Mouse (Mus musculus) lung, postnatal 25 days (tissue): Measurements from ENCODE around the gene Rhbdd1.
A peak's percentile ranks its signal among the peaks of the same experiment; 100 is the strongest.

Experiments
- DNase-seq: peaks from one replicate; pipeline ENCODE4 v3.0.0; 2022; ENCODE audit warnings: low spot score

The Rhbdd1 gene

GRCm38 (mm10) chr1:82364468-82364867, 48.2 kb downstream of the Rhbdd1 start:
- DNase-seq: no peak

GRCm38 (mm10) chr1:82371636-82372428, 55.6 kb downstream of the Rhbdd1 start:
- DNase-seq: no peak

DNA sequence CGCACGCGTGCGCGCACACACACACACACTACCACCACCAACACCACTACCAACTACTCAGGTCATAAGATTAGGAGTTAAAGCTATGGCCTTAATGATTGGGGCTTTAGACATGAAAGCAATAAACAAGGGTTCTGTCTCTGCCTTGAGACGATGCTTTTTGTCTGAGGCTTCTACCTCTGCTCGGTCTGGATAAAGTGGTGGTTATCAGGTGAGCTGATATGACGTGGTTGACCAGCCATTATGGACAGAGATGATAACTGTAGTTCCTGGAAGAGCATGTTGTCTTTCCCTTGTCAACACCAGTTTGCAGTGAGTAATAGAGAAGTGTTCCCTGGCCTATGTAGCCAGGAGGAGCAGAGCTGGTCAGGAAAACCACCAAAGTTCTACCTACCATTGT, 57.7 kb downstream of the Rhbdd1 start:
- DNase-seq: no peak

- DNase-seq: no peak
Observed at GRCm38 (mm10) chr1:82374831-82375358, 58.6 kb downstream of the Rhbdd1 start.

GRCm38 (mm10) chr1:82375452-82375851, 59.2 kb downstream of the Rhbdd1 start:
- no peak for DNase-seq

DNA sequence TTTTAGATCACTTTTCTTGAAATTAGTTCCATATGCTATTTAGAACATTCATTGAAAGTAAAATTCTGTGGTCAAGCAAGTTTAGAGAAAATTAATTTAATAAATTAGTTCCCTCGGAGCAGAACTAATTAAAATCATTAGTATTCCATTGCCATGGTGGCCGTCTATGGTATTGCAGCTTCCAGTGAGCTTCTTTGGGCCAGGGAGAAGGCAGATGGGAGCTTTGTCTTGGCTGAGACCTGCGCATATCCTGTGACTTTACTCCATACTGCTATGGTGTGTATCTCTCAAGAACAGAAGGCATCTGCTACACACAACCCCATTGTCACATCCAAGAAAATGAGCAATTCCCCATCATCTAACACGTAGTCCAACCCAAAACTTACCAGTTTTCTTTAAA, 65.7 kb downstream of the Rhbdd1 start:
- no peak for DNase-seq

GRCm38 (mm10) chr1:82384106-82384505, 67.9 kb downstream of the Rhbdd1 start:
- no peak for DNase-seq

GRCm38 (mm10) chr1:82385054-82385453, 68.8 kb downstream of the Rhbdd1 start:
- no peak for DNase-seq

- DNase-seq: no peak
Observed at GRCm38 (mm10) chr1:82385827-82386230, 69.6 kb downstream of the Rhbdd1 start.

GRCm38 (mm10) chr1:82386814-82387771, 70.8 kb downstream of the Rhbdd1 start:
- DNase-seq: no peak

- DNase-seq: no peak
Observed at GRCm38 (mm10) chr1:82389371-82389770, 73.1 kb downstream of the Rhbdd1 start.

- DNase-seq: no peak
Observed at GRCm38 (mm10) chr1:82395371-82395770, 79.1 kb downstream of the Rhbdd1 start.

DNA sequence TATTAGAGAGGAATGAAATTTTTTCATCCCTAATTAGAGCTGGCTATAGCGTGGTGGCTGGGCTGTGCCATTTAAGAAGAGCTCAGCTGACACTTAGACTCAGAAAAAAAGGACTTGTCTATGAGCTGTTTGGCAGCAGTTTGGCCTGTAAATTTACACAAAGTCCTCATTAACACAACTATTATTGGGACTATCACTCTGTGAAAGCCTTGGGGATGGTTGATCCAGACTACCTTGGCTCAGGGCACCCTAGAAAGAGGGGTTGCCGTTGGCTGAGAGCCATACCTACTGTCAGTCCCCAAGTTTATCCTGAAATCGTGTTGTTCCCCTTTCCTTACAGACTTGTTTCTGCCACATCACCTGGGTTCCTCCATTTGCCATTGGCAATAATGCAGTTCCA, 91.5 kb downstream of the Rhbdd1 start:
- DNase-seq: no peak

DNA sequence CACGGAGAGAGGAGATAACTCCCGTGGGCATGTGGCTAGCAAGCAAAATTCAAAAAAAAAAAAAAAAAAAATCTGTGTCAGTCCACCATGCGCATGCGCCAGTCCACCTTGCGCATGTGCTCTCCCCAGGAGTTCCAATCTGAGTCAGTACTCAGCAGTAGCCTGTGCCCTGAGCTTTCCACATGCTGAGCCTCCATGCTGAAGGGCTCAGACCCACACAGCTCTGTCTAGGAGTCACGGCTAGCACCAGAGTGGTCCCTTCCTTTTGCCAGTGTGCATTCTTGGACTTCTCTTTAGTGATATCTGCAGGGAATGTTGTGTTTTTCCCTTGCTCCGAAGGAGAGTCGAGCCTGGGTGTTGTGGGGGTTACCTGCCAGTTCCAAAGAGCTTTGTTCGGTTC, 93.0 kb downstream of the Rhbdd1 start:
- DNase-seq: no peak

DNA sequence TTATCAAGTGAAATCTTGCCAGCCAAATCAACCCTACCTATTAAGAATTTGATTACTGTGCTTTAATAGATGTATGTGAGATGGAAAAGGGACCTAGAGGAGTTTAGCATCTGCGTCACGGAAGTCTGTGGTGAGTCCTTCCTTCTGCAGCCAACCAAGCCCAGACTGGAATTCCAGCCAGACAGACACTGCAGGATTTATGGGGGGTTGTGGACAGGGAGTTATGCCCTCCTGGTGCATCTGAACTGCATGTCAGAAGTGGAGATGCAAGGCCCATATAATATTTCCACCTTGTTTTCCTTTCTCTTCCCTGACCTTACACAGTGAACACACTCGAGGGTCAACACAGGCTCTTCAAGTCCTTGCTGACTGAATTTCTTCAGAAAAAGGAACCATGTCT, 94.3 kb downstream of the Rhbdd1 start:
- DNase-seq: no peak

DNA sequence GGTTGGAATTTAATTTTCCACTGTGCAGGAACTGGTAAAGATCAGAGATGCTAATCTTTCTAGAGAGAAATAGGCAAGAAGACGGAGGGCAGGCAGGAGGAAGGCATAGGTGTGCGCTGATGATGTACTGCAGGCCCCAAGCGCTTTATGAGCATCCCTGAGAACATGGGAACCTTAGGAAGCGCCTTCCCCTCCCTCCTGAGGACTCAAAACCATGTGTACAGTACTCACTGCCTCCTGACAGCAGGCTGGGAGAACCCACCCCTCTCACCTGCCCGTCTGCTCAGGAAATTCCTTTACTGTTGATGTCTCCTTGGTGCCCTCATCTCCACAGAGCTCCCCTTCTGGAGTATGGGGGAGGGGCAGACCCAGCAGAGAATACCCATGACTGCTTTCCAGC, 95.3 kb downstream of the Rhbdd1 start:
- DNase-seq: no peak

GRCm38 (mm10) chr1:82412085-82412484, 95.8 kb downstream of the Rhbdd1 start:
- no peak for DNase-seq

DNA sequence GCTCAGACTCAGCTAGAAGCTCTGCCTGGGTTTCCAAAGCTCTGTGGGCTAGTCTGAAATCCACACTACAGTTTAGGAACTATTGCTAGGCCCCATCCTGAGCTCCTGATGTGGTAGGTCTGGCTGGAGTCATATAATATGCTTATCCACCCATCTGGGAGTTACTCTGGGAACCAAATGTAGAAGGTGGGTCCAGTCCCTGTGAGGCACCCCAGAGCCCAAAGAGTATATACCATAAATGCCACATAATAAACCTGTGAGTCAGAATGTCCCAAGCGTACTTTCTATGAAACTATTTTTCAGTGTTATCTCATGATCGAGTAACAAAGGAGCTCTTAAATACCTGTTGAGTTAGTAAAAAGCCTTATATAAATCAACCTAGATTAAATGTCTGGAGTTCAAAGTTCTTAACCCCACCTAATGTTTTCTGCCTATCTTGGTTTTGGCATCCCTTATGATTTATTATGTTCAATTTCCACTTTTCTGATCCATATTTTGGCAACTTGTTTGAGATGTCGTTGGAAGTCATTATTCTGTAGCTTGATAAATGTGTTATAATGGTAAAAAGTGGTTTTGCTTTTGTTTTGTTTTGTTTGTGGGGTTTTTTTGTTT, 98.3 kb downstream of the Rhbdd1 start:
- no peak for DNase-seq

DNA sequence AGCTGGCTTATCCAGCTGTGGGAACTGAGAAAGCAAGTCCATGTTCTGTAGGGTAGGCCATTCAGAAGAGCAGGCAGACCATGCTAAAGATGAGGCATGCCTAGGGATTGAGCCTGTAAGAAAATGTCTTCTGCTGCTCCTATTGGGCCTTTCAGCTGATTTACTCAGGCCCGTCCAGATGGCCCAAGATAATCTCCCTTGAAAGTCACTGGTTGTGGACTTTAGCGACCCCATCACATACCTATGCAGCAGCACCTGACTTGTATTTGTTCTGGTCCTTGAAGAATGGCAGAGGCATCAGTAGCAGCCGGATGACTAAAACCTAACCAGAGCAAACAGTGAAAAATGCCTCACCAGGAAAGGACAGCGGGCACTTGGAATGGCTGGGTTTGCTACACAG, 99.4 kb downstream of the Rhbdd1 start:
- no peak for DNase-seq

GRCm38 (mm10) chr1:82427729-82428128, 111.5 kb downstream of the Rhbdd1 start:
- no peak for DNase-seq

- DNase-seq: peak; percentile 79
Observed at GRCm38 (mm10) chr1:82429061-82429460, 112.8 kb downstream of the Rhbdd1 start.

DNA sequence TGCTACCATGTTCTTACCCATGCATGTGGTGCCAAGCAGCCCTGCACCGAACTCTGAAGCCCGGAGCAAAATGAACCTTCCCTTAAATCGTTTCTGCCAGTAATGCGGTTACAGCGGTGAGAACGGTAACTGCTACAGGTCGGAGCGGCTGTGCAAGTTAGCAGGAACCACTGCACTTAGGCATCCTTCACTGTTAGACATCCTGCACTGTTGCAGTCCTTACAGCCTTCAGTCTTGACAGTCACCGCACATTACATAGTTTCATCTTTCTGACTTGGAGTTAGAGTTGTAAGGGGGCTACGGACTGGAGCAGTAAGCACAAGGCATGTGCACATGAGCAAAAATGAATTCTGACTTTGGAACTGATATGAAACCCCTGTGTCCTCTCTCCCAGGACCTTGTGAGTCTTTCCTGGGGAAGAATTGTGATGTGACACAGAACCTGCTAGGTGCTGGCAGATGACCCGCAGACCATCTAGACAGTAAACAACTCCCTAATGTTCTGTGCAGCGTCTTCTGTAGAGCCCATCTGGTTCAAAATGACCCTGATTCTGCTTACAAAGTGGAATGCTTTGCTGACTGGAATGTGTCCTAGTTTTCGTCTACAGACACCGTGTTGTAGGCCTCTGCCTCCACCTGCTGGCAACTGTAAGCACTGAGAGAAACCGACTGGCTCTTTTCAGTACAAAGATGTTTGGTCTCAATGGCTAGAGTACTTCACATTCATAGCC, 116.8 kb downstream of the Rhbdd1 start:
- peak; percentile 59 for DNase-seq
